Mouse (Mus musculus): ENCODE measurements at regions not wholly inside any gene's neighbourhood (a gene's known extent, or its start where the extent isn't known, plus 50 kb on each side); places are given as distances from the start of the nearest gene placed in this dataset.

GRCm38 (mm10) chr15:5623021-5623420, 379.0 kb upstream of the Ptger4 start:
- no peak overlapping the region for H3K9ac ChIP-seq (ENCODE audit: low read depth, low read length)
- H3K4me1 ChIP-seq (ENCODE audit: control insufficient read depth, insufficient read depth, low read length) = no peaks in the 10 kb centered on the region
- WGBS = 75% methylated on average over 5 of the region's 5 CpGs
- DNase-seq (ENCODE audit: low spot score) = no peak
- H3K27me3 ChIP-seq (replicated peaks; ENCODE audit: control insufficient read depth, insufficient read depth, low read length) = no peaks in the 10 kb centered on the region
- H3K36me3 ChIP-seq (ENCODE audit: control insufficient read depth, insufficient read depth, low read length) = no peaks in the 10 kb centered on the region
- H3K4me2 ChIP-seq (ENCODE audit: low read depth, low read length) = no peak overlapping the region
- no peaks in the 10 kb centered on the region for H3K9me3 ChIP-seq (ENCODE audit: control insufficient read depth, low read length)
- no peak for ATAC-seq (ENCODE audit: low read depth)
- H3K4me3 ChIP-seq (ENCODE audit: low read depth, low read length) = no peak overlapping the region
- no peak overlapping the region for H3K27ac ChIP-seq (replicated peaks; ENCODE audit: low read depth, low read length)

GRCm38 (mm10) chr15:5625367-5625766, 381.4 kb upstream of the Ptger4 start:
- no peak overlapping the region for H3K4me3 ChIP-seq (ENCODE audit: low read depth, low read length)
- ATAC-seq (ENCODE audit: low read depth) = no peak
- no peak overlapping the region for H3K4me2 ChIP-seq (ENCODE audit: low read depth, low read length)
- no peak overlapping the region for H3K9ac ChIP-seq (ENCODE audit: low read depth, low read length)
- DNase-seq (ENCODE audit: low spot score) = no peak
- no peaks in the 10 kb centered on the region for H3K36me3 ChIP-seq (ENCODE audit: control insufficient read depth, insufficient read depth, low read length)
- 85% methylated on average over 2 of the region's 2 CpGs for WGBS
- no peak overlapping the region for H3K27ac ChIP-seq (replicated peaks; ENCODE audit: low read depth, low read length)
- no peaks in the 10 kb centered on the region for H3K9me3 ChIP-seq (ENCODE audit: control insufficient read depth, low read length)
- H3K27me3 ChIP-seq (replicated peaks; ENCODE audit: control insufficient read depth, insufficient read depth, low read length) = no peaks in the 10 kb centered on the region
- no peaks in the 10 kb centered on the region for H3K4me1 ChIP-seq (ENCODE audit: control insufficient read depth, insufficient read depth, low read length)

GRCm38 (mm10) chr15:5646673-5647072, 402.7 kb upstream of the Ptger4 start:
- WGBS = 17% methylated on average over 1 of the region's 1 CpGs
- ATAC-seq (ENCODE audit: low read depth) (no peak), DNase-seq (ENCODE audit: low spot score) (peak; percentile 62)
- Histone ChIP-seq H3K36me3 (ENCODE audit: control insufficient read depth, insufficient read depth, low read length) (no peaks in the 10 kb centered on the region), H3K4me2 (ENCODE audit: low read depth, low read length) (no peak overlapping the region), H3K4me3 (ENCODE audit: low read depth, low read length) (no peak overlapping the region), H3K27me3 (replicated peaks; ENCODE audit: control insufficient read depth, insufficient read depth, low read length) (no peaks in the 10 kb centered on the region), H3K9me3 (ENCODE audit: control insufficient read depth, low read length) (no peaks in the 10 kb centered on the region), H3K27ac (replicated peaks; ENCODE audit: low read depth, low read length) (no peak overlapping the region), H3K9ac (ENCODE audit: low read depth, low read length) (no peak overlapping the region), H3K4me1 (ENCODE audit: control insufficient read depth, insufficient read depth, low read length) (no peaks in the 10 kb centered on the region)

GRCm38 (mm10) chr15:5658796-5659195, 414.8 kb upstream of the Ptger4 start:
- no peak overlapping the region for H3K9ac ChIP-seq (ENCODE audit: low read depth, low read length)
- H3K4me1 ChIP-seq (ENCODE audit: control insufficient read depth, insufficient read depth, low read length) = no peaks in the 10 kb centered on the region
- ATAC-seq (ENCODE audit: low read depth) = no peak
- H3K4me3 ChIP-seq (ENCODE audit: low read depth, low read length) = no peak overlapping the region
- no peaks in the 10 kb centered on the region for H3K9me3 ChIP-seq (ENCODE audit: control insufficient read depth, low read length)
- H3K27me3 ChIP-seq (replicated peaks; ENCODE audit: control insufficient read depth, insufficient read depth, low read length) = no peaks in the 10 kb centered on the region
- no peaks in the 10 kb centered on the region for H3K36me3 ChIP-seq (ENCODE audit: control insufficient read depth, insufficient read depth, low read length)
- whole genome bisulfite sequencing = 73% methylated on average over 6 of the region's 6 CpGs
- DNase-seq (ENCODE audit: low spot score) = no peak
- H3K27ac ChIP-seq (replicated peaks; ENCODE audit: low read depth, low read length) = no peak overlapping the region
- H3K4me2 ChIP-seq (ENCODE audit: low read depth, low read length) = no peak overlapping the region

GRCm38 (mm10) chr15:5660819-5661218, 416.8 kb upstream of the Ptger4 start:
- Histone ChIP-seq H3K4me2 (ENCODE audit: low read depth, low read length) (no peak overlapping the region), H3K9ac (ENCODE audit: low read depth, low read length) (no peak overlapping the region), H3K27me3 (replicated peaks; ENCODE audit: control insufficient read depth, insufficient read depth, low read length) (no peaks in the 10 kb centered on the region), H3K27ac (replicated peaks; ENCODE audit: low read depth, low read length) (no peak overlapping the region), H3K9me3 (ENCODE audit: control insufficient read depth, low read length) (no peaks in the 10 kb centered on the region), H3K4me3 (ENCODE audit: low read depth, low read length) (no peak overlapping the region), H3K4me1 (ENCODE audit: control insufficient read depth, insufficient read depth, low read length) (no peaks in the 10 kb centered on the region), H3K36me3 (ENCODE audit: control insufficient read depth, insufficient read depth, low read length) (no peaks in the 10 kb centered on the region)
- peak; percentile 90 for DNase-seq (ENCODE audit: low spot score)
- ATAC-seq (ENCODE audit: low read depth) = peak; percentile 87
- 32% methylated on average over 3 of the region's 3 CpGs for WGBS

GRCm38 (mm10) chr15:5671781-5672180, 427.8 kb upstream of the Ptger4 start:
- Histone ChIP-seq H3K4me1 (ENCODE audit: control insufficient read depth, insufficient read depth, low read length) (no peaks in the 10 kb centered on the region), H3K27me3 (replicated peaks; ENCODE audit: control insufficient read depth, insufficient read depth, low read length) (no peaks in the 10 kb centered on the region), H3K9ac (ENCODE audit: low read depth, low read length) (no peak overlapping the region), H3K4me3 (ENCODE audit: low read depth, low read length) (no peak overlapping the region), H3K36me3 (ENCODE audit: control insufficient read depth, insufficient read depth, low read length) (no peaks in the 10 kb centered on the region), H3K27ac (replicated peaks; ENCODE audit: low read depth, low read length) (no peak overlapping the region), H3K4me2 (ENCODE audit: low read depth, low read length) (no peak overlapping the region), H3K9me3 (ENCODE audit: control insufficient read depth, low read length) (no peaks in the 10 kb centered on the region)
- ATAC-seq (ENCODE audit: low read depth) = no peak
- no peak for DNase-seq (ENCODE audit: low spot score)

- no peaks in the 10 kb centered on the region for H3K27me3 ChIP-seq (replicated peaks; ENCODE audit: control insufficient read depth, insufficient read depth, low read length)
- no peak for ATAC-seq (ENCODE audit: low read depth)
- WGBS = 81% methylated on average over 3 of the region's 3 CpGs
- H3K9ac ChIP-seq (ENCODE audit: low read depth, low read length) = no peak overlapping the region
- no peaks in the 10 kb centered on the region for H3K4me1 ChIP-seq (ENCODE audit: control insufficient read depth, insufficient read depth, low read length)
- H3K4me2 ChIP-seq (ENCODE audit: low read depth, low read length) = no peak overlapping the region
- no peaks in the 10 kb centered on the region for H3K36me3 ChIP-seq (ENCODE audit: control insufficient read depth, insufficient read depth, low read length)
- no peak for DNase-seq (ENCODE audit: low spot score)
- H3K27ac ChIP-seq (replicated peaks; ENCODE audit: low read depth, low read length) = no peak overlapping the region
- no peaks in the 10 kb centered on the region for H3K9me3 ChIP-seq (ENCODE audit: control insufficient read depth, low read length)
- H3K4me3 ChIP-seq (ENCODE audit: low read depth, low read length) = no peak overlapping the region
Observed at GRCm38 (mm10) chr15:5676704-5677103, 432.7 kb upstream of the Ptger4 start.

GRCm38 (mm10) chr15:5693810-5694209, 449.8 kb upstream of the Ptger4 start:
- Histone ChIP-seq H3K4me3 (ENCODE audit: low read depth, low read length) (no peak overlapping the region), H3K9ac (ENCODE audit: low read depth, low read length) (no peak overlapping the region), H3K4me1 (ENCODE audit: control insufficient read depth, insufficient read depth, low read length) (no peaks in the 10 kb centered on the region), H3K27ac (replicated peaks; ENCODE audit: low read depth, low read length) (no peak overlapping the region), H3K27me3 (replicated peaks; ENCODE audit: control insufficient read depth, insufficient read depth, low read length) (no peaks in the 10 kb centered on the region), H3K4me2 (ENCODE audit: low read depth, low read length) (no peak overlapping the region), H3K9me3 (ENCODE audit: control insufficient read depth, low read length) (no peaks in the 10 kb centered on the region), H3K36me3 (ENCODE audit: control insufficient read depth, insufficient read depth, low read length) (no peaks in the 10 kb centered on the region)
- DNase-seq (ENCODE audit: low spot score) (no peak), ATAC-seq (ENCODE audit: low read depth) (no peak)
- 84% methylated on average over 1 of the region's 1 CpGs for WGBS

GRCm38 (mm10) chr15:5695015-5695414, 451.0 kb upstream of the Ptger4 start:
- no peak overlapping the region for H3K4me2 ChIP-seq (ENCODE audit: low read depth, low read length)
- DNase-seq (ENCODE audit: low spot score) = no peak
- no peak for ATAC-seq (ENCODE audit: low read depth)
- H3K4me3 ChIP-seq (ENCODE audit: low read depth, low read length) = no peak overlapping the region
- no peaks in the 10 kb centered on the region for H3K36me3 ChIP-seq (ENCODE audit: control insufficient read depth, insufficient read depth, low read length)
- H3K4me1 ChIP-seq (ENCODE audit: control insufficient read depth, insufficient read depth, low read length) = no peaks in the 10 kb centered on the region
- no peak overlapping the region for H3K9ac ChIP-seq (ENCODE audit: low read depth, low read length)
- no peaks in the 10 kb centered on the region for H3K27me3 ChIP-seq (replicated peaks; ENCODE audit: control insufficient read depth, insufficient read depth, low read length)
- H3K27ac ChIP-seq (replicated peaks; ENCODE audit: low read depth, low read length) = no peak overlapping the region
- H3K9me3 ChIP-seq (ENCODE audit: control insufficient read depth, low read length) = no peaks in the 10 kb centered on the region
- WGBS = 83% methylated on average over 3 of the region's 3 CpGs

Data from embryonic facial prominence, embryonic 14.5 days (tissue).